Mouse (Mus musculus) stomach, embryonic 16.5 days (tissue): ENCODE results near the gene Wiz. TPM values are rescaled to one million over a fixed set of nuclear protein-coding genes. Genes with fewer than 3 reads are reported as not detected.

Experiments
- ATAC-seq: fragments of 200-750 bp; cut with Nextera tagmentation; 2 replicates; pipeline ENCODE4 v1.8.0; 2017; ENCODE audit warnings: moderate number of reproducible peaks, moderate TSS enrichment; ENCODE audit not compliant: insufficient read depth, low FRiP score
- H3K27ac ChIP-seq: fragments of 300-500 bp; sonication (generic); 2 replicates; pipeline ENCODE4 v1.5.1; 2014; ENCODE audit warnings: low read length
- H3K27me3 ChIP-seq: fragments of 300-500 bp; sonication (generic); 2 replicates; pipeline ENCODE4 v1.6.1; 2014; ENCODE audit warnings: low read length, control low read depth, mixed read lengths; ENCODE audit not compliant: control insufficient read depth, insufficient read depth
- H3K36me3 ChIP-seq: fragments of 300-500 bp; sonication (generic); 2 replicates; pipeline ENCODE4 v1.6.1; 2014; ENCODE audit warnings: low read length; ENCODE audit not compliant: control insufficient read depth, insufficient read depth
- H3K4me1 ChIP-seq: fragments of 300-500 bp; sonication (generic); 2 replicates; pipeline ENCODE4 v1.6.1; 2014; ENCODE audit warnings: low read length, control low read depth, mixed read lengths; ENCODE audit not compliant: control insufficient read depth, insufficient read depth
- H3K4me2 ChIP-seq: fragments of 300-500 bp; sonication (generic); 2 replicates; pipeline ENCODE4 v1.6.1; 2014; ENCODE audit warnings: low read depth, low read length, mixed read lengths
- H3K4me3 ChIP-seq: fragments of 300-500 bp; sonication (generic); replicated peaks from 2 replicates; pipeline ENCODE4 v1.5.1; 2014; ENCODE audit warnings: mild to moderate bottlenecking, low read length
- H3K9ac ChIP-seq: fragments of 300-500 bp; sonication (generic); 2 replicates; pipeline ENCODE4 v1.6.1; 2014; ENCODE audit warnings: low read length
- H3K9me3 ChIP-seq: fragments of 300-500 bp; sonication (generic); replicated peaks from 2 replicates; pipeline ENCODE4 v1.6.1; 2016; ENCODE audit warnings: low read length, control low read depth; ENCODE audit not compliant: control insufficient read depth
- WGBS: fragments of 180-500 bp; shearing (Covaris S2); extraction: QIAGEN DNeasy Blood & Tissue Kit; methylation state at CpG from one replicate; pipeline ENCODE4 v1.1.7; 2014; 5-methylcytosine and 5-hydroxymethylcytosine counted together
- polyA plus RNA-seq: library from polyadenylated mRNA; unstranded; fragments of >200 nt; fragmentation: Nextera tagmentation; extraction: Ambion mirVana; gene quantifications from 2 replicates; pipeline ENCODE4 v1.2.1, GENCODE M21; 2015

Wiz gene
- polyA plus RNA-seq, 1 experiment from 2014 or later = 23.7 TPM

GRCm38 (mm10) chr17:32365296-32365695 lies 23.9 kb downstream of the Wiz start:
- Histone ChIP-seq H3K9me3 (no peaks in the 10 kb centered on the region), H3K36me3 (0 out of 2 replicates have a peak, but pooled peaks cover 5% of the 10 kb centered on the region), H3K4me2 (0 out of 2 replicates have a peak overlapping the region, but pooled peaks have one; percentile 73), H3K4me3 (no peak overlapping the region), H3K27me3 (no peaks in the 10 kb centered on the region), H3K9ac (no peak overlapping the region), H3K27ac (no peak overlapping the region), H3K4me1 (peaks cover 22% of the 10 kb centered on the region)
- 30% methylated on average over 1 of the region's 1 CpGs for WGBS
- no peak for ATAC-seq

- 50% methylated on average over 5 of the region's 5 CpGs for WGBS
- no peak for ATAC-seq
Measured at GRCm38 (mm10) chr17:32364850-32365249, 24.4 kb downstream of the Wiz start.

GRCm38 (mm10) chr17:32364331-32364730 lies 24.9 kb downstream of the Wiz start:
- H3K4me2 ChIP-seq = peak overlapping the region; percentile 73
- WGBS = under 1% methylated on average over 38 of the region's 47 CpGs
- H3K4me1 ChIP-seq = peaks cover 22% of the 10 kb centered on the region
- 0 out of 2 replicates have a peak, but pooled peaks cover 5% of the 10 kb centered on the region for H3K36me3 ChIP-seq
- peak overlapping the region; percentile 85 for H3K27ac ChIP-seq
- no peaks in the 10 kb centered on the region for H3K9me3 ChIP-seq
- peak overlapping the region; percentile 97 for H3K9ac ChIP-seq
- ATAC-seq = peak; percentile 93
- H3K27me3 ChIP-seq = no peaks in the 10 kb centered on the region
- peak overlapping the region; percentile 96 for H3K4me3 ChIP-seq

More at GRCm38 (mm10) chr17:32364850-32365249, 24.4 kb downstream of the Wiz start:
- Histone ChIP-seq H3K9me3 (no peaks in the 10 kb centered on the region), H3K27ac (peak overlapping the region; percentile 85), H3K27me3 (no peaks in the 10 kb centered on the region), H3K4me3 (peak overlapping the region; percentile 96), H3K36me3 (0 out of 2 replicates have a peak, but pooled peaks cover 5% of the 10 kb centered on the region), H3K9ac (peak overlapping the region; percentile 60), H3K4me2 (peak overlapping the region; percentile 73), H3K4me1 (peaks cover 22% of the 10 kb centered on the region)

GRCm38 (mm10) chr17:32363821-32364301 lies 25.4 kb downstream of the Wiz start:
- H3K4me2 ChIP-seq = peak overlapping the region; percentile 91
- under 1% methylated on average over 46 of the region's 50 CpGs for WGBS
- H3K4me3 ChIP-seq = peak overlapping the region; percentile 96
- H3K27ac ChIP-seq = peak overlapping the region; percentile 64
- peaks cover 22% of the 10 kb centered on the region for H3K4me1 ChIP-seq
- 0 out of 2 replicates have a peak, but pooled peaks cover 8% of the 10 kb centered on the region for H3K36me3 ChIP-seq
- peak overlapping the region; percentile 97 for H3K9ac ChIP-seq
- H3K9me3 ChIP-seq = no peaks in the 10 kb centered on the region
- peak; percentile 22 for ATAC-seq
- H3K27me3 ChIP-seq = no peaks in the 10 kb centered on the region

GRCm38 (mm10) chr17:32362686-32363085 lies 26.6 kb downstream of the Wiz start:
- H3K36me3 ChIP-seq = 0 out of 2 replicates have a peak, but pooled peaks cover 10% of the 10 kb centered on the region
- no peak overlapping the region for H3K27ac ChIP-seq
- no peaks in the 10 kb centered on the region for H3K9me3 ChIP-seq
- no peaks in the 10 kb centered on the region for H3K27me3 ChIP-seq
- peak overlapping the region; percentile 91 for H3K4me2 ChIP-seq
- 73% methylated on average over 4 of the region's 4 CpGs for WGBS
- no peak for ATAC-seq
- peak overlapping the region; percentile 96; the same call in 1 of the 2 replicates for H3K4me3 ChIP-seq
- peaks cover 22% of the 10 kb centered on the region for H3K4me1 ChIP-seq
- H3K9ac ChIP-seq = peak overlapping the region; percentile 97; the same call in 1 of the 2 replicates

GRCm38 (mm10) chr17:32359928-32360327 lies 29.3 kb downstream of the Wiz start:
- Histone ChIP-seq H3K4me2 (no peak overlapping the region), H3K36me3 (peaks cover 34% of the 10 kb centered on the region), H3K4me3 (no peak overlapping the region), H3K9me3 (no peaks in the 10 kb centered on the region), H3K9ac (no peak overlapping the region), H3K27ac (no peak overlapping the region), H3K4me1 (peaks cover 17% of the 10 kb centered on the region), H3K27me3 (no peaks in the 10 kb centered on the region)
- WGBS = 86% methylated on average over 18 of the region's 18 CpGs
- no peak for ATAC-seq

- H3K36me3 ChIP-seq = peaks cover 34% of the 10 kb centered on the region
- no peak overlapping the region for H3K4me2 ChIP-seq
- H3K9ac ChIP-seq = no peak overlapping the region
- H3K27ac ChIP-seq = no peak overlapping the region
- H3K27me3 ChIP-seq = no peaks in the 10 kb centered on the region
- ATAC-seq = no peak
- WGBS = 92% methylated on average over 6 of the region's 6 CpGs
- H3K9me3 ChIP-seq = no peaks in the 10 kb centered on the region
- no peak overlapping the region for H3K4me3 ChIP-seq
- H3K4me1 ChIP-seq = peaks cover 17% of the 10 kb centered on the region
Measured at GRCm38 (mm10) chr17:32358943-32359340, 30.3 kb downstream of the Wiz start.

- no peak for ATAC-seq
- Histone ChIP-seq H3K4me2 (no peak overlapping the region), H3K27me3 (no peaks in the 10 kb centered on the region), H3K9me3 (no peaks in the 10 kb centered on the region), H3K27ac (no peak overlapping the region), H3K4me1 (peaks cover 14% of the 10 kb centered on the region), H3K36me3 (peaks cover 34% of the 10 kb centered on the region), H3K4me3 (no peak overlapping the region), H3K9ac (no peak overlapping the region)
- WGBS = 92% methylated on average over 7 of the region's 7 CpGs
Measured at GRCm38 (mm10) chr17:32358192-32358942, 30.9 kb downstream of the Wiz start.
